Mouse (Mus musculus): ENCODE results near the gene 4931422A03Rik.
"Not testable (repeated sequence)": the region's sequence is repeated elsewhere in the genome, so short reads cannot be mapped to it uniquely, and the experiment has no call there.

4931422A03Rik gene

GRCm38 (mm10) chr2:104027458-104028138, 563 bp downstream of the 4931422A03Rik start, which contains the start of gene Fbxo3:
Fbxo3 (plus strand) TSS chr2:104027721.
- in situ Hi-C loops (cut with MboI, MseI): no loop called here

- in situ Hi-C loops (cut with MboI, MseI): no loop called here
Measured at GRCm38 (mm10) chr2:104024656-104025055, 3.5 kb downstream of the 4931422A03Rik start.

- in situ Hi-C loops (cut with MboI, MseI): no loop called here
Measured at GRCm38 (mm10) chr2:104023096-104023495, 5.1 kb downstream of the 4931422A03Rik start.

GRCm38 (mm10) chr2:104008853-104009252, 19.3 kb downstream of the 4931422A03Rik start:
- in situ Hi-C loops (cut with MboI, MseI): not testable (repeated sequence)

- in situ Hi-C loops (cut with MboI, MseI): no loop called here
Measured at GRCm38 (mm10) chr2:104007793-104008519, 20.2 kb downstream of the 4931422A03Rik start.

- in situ Hi-C loops (cut with MboI, MseI): no loop called here
Measured at GRCm38 (mm10) chr2:104002711-104003413, 25.3 kb downstream of the 4931422A03Rik start.

- in situ Hi-C loops (cut with MboI, MseI): no loop called here
Measured at GRCm38 (mm10) chr2:104001861-104002260, 26.3 kb downstream of the 4931422A03Rik start.

- in situ Hi-C loops (cut with MboI, MseI): no loop called here
Measured at GRCm38 (mm10) chr2:104001076-104001475, 27.1 kb downstream of the 4931422A03Rik start.

GRCm38 (mm10) chr2:103992618-103993332, 35.4 kb downstream of the 4931422A03Rik start:
- in situ Hi-C loops (cut with MboI, MseI): no loop called here

GRCm38 (mm10) chr2:103992162-103992561, 36.0 kb downstream of the 4931422A03Rik start:
- in situ Hi-C loops (cut with MboI, MseI): no loop called here

- in situ Hi-C loops (cut with MboI, MseI): no loop called here
Measured at GRCm38 (mm10) chr2:103991303-103991702, 36.9 kb downstream of the 4931422A03Rik start.

GRCm38 (mm10) chr2:103989724-103990123, 38.4 kb downstream of the 4931422A03Rik start:
- in situ Hi-C loops (cut with MboI, MseI): no loop called here

- in situ Hi-C loops (cut with MboI, MseI): not testable (repeated sequence)
Measured at GRCm38 (mm10) chr2:103987595-103987994, 40.6 kb downstream of the 4931422A03Rik start.

GRCm38 (mm10) chr2:103983146-103983545, 45.0 kb downstream of the 4931422A03Rik start:
- in situ Hi-C loops (cut with MboI, MseI): loop anchor here (5.0 kb wide), 3 partner anchors 111 to 526 kb away; no protein-coding TSS in a partner anchor

- in situ Hi-C loops (cut with MboI, MseI): loop anchor here (5.0 kb wide), 3 partner anchors 110 to 525 kb away; no protein-coding TSS in a partner anchor
Measured at GRCm38 (mm10) chr2:103982250-103982649, 45.9 kb downstream of the 4931422A03Rik start.

GRCm38 (mm10) chr2:103977716-103978115, 50.4 kb downstream of the 4931422A03Rik start:
- in situ Hi-C loops (cut with MboI, MseI): no loop called here

GRCm38 (mm10) chr2:103977216-103977615, 50.9 kb downstream of the 4931422A03Rik start:
- in situ Hi-C loops (cut with MboI, MseI): no loop called here

- in situ Hi-C loops (cut with MboI, MseI): no loop called here
Measured at GRCm38 (mm10) chr2:103975904-103976303, 52.3 kb downstream of the 4931422A03Rik start.

GRCm38 (mm10) chr2:103971838-103972237, 56.3 kb downstream of the 4931422A03Rik start:
- in situ Hi-C loops (cut with MboI, MseI): no loop called here

GRCm38 (mm10) chr2:103970791-103971649, 57.1 kb downstream of the 4931422A03Rik start:
- in situ Hi-C loops (cut with MboI, MseI): no loop called here
